Mouse (Mus musculus): ENCODE measurements at regions not wholly inside any gene's neighbourhood (a gene's known extent, or its start where the extent isn't known, plus 50 kb on each side); places are given as distances from the start of the nearest gene placed in this dataset.

DNA sequence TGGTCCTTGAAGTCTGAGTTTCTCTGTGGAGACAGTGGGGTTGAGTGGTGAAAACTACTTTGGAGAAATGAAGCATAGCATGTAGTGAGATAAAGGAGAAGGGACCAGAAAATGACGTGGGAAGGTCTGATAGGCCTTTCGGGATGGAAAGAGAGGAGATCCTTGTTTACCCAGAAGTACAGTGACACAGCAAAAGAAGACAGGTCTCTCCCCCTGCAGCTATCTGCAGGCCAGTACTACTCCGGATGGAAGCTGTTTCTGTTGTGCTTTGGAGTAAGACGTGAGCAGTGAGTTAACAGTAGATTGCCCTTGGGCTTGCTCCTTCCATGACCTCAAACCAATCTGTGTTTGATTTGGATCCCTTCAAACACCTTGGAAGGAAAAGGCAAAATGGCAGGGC is 1277.5 kb downstream of the Gsdmc2 start:
- H3K4me1 ChIP-seq = no peaks in the 10 kb centered on the region
- no peaks in the 10 kb centered on the region for H3K27me3 ChIP-seq (replicated peaks)
- no peak overlapping the region for H3K27ac ChIP-seq
- H3K4me3 ChIP-seq (replicated peaks) = no peak overlapping the region
- no peaks in the 10 kb centered on the region for H3K9me3 ChIP-seq
- H3K4me2 ChIP-seq = no peak overlapping the region
- no peak for ATAC-seq (ENCODE audit: insufficient read depth, low FRiP score, low read depth)
- WGBS = 80% methylated on average over 4 of the region's 4 CpGs
- no peaks in the 10 kb centered on the region for H3K36me3 ChIP-seq
- no peak overlapping the region for H3K9ac ChIP-seq

GRCm38 (mm10) chr15:62566106-62566511 is 1278.9 kb downstream of the Gsdmc2 start:
- H3K27ac ChIP-seq = no peak overlapping the region
- H3K36me3 ChIP-seq = no peaks in the 10 kb centered on the region
- no peak overlapping the region for H3K4me2 ChIP-seq
- H3K9me3 ChIP-seq = no peaks in the 10 kb centered on the region
- no peaks in the 10 kb centered on the region for H3K4me1 ChIP-seq
- no peak overlapping the region for H3K9ac ChIP-seq
- H3K4me3 ChIP-seq (replicated peaks) = no peak overlapping the region
- WGBS = 22% methylated on average over 7 of the region's 7 CpGs
- no peaks in the 10 kb centered on the region for H3K27me3 ChIP-seq (replicated peaks)
- no peak for ATAC-seq (ENCODE audit: insufficient read depth, low FRiP score, low read depth)

GRCm38 (mm10) chr15:62533233-62533632 is 1311.7 kb downstream of the Gsdmc2 start:
- Histone ChIP-seq H3K27ac (no peak overlapping the region), H3K4me1 (no peaks in the 10 kb centered on the region), H3K36me3 (no peaks in the 10 kb centered on the region), H3K9ac (no peak overlapping the region), H3K27me3 (replicated peaks) (no peaks in the 10 kb centered on the region), H3K9me3 (no peaks in the 10 kb centered on the region), H3K4me3 (replicated peaks) (no peak overlapping the region), H3K4me2 (no peak overlapping the region)
- 58% methylated on average over 2 of the region's 2 CpGs for WGBS
- no peak for ATAC-seq (ENCODE audit: insufficient read depth, low FRiP score, low read depth)

- H3K4me1 ChIP-seq = no peaks in the 10 kb centered on the region
- WGBS = 76% methylated on average over 3 of the region's 3 CpGs
- no peaks in the 10 kb centered on the region for H3K27me3 ChIP-seq (replicated peaks)
- H3K36me3 ChIP-seq = no peaks in the 10 kb centered on the region
- no peak for ATAC-seq (ENCODE audit: insufficient read depth, low FRiP score, low read depth)
- H3K9me3 ChIP-seq = no peaks in the 10 kb centered on the region
- no peak overlapping the region for H3K27ac ChIP-seq
- H3K4me2 ChIP-seq = no peak overlapping the region
- no peak overlapping the region for H3K9ac ChIP-seq
- H3K4me3 ChIP-seq (replicated peaks) = no peak overlapping the region
Observed at GRCm38 (mm10) chr15:62528975-62529374, 1316.0 kb downstream of the Gsdmc2 start.

GRCm38 (mm10) chr15:62524628-62525027 is 1320.3 kb downstream of the Gsdmc2 start:
- Histone ChIP-seq H3K27me3 (replicated peaks) (no peaks in the 10 kb centered on the region), H3K4me1 (no peaks in the 10 kb centered on the region), H3K9ac (no peak overlapping the region), H3K4me2 (no peak overlapping the region), H3K9me3 (no peaks in the 10 kb centered on the region), H3K27ac (no peak overlapping the region), H3K4me3 (replicated peaks) (no peak overlapping the region), H3K36me3 (no peaks in the 10 kb centered on the region)
- no peak for ATAC-seq (ENCODE audit: insufficient read depth, low FRiP score, low read depth)
- WGBS = 36% methylated on average over 2 of the region's 2 CpGs

- no peak for ATAC-seq (ENCODE audit: insufficient read depth, low FRiP score, low read depth)
- Histone ChIP-seq H3K9me3 (no peaks in the 10 kb centered on the region), H3K27me3 (replicated peaks) (no peaks in the 10 kb centered on the region), H3K27ac (no peak overlapping the region), H3K36me3 (no peaks in the 10 kb centered on the region), H3K4me2 (no peak overlapping the region), H3K4me3 (replicated peaks) (no peak overlapping the region), H3K4me1 (no peaks in the 10 kb centered on the region), H3K9ac (no peak overlapping the region)
- 48% methylated on average over 2 of the region's 2 CpGs for WGBS
Observed at GRCm38 (mm10) chr15:62524135-62524534, 1320.8 kb downstream of the Gsdmc2 start.

- no peak overlapping the region for H3K4me3 ChIP-seq (replicated peaks)
- H3K4me1 ChIP-seq = no peaks in the 10 kb centered on the region
- WGBS = 75% methylated on average over 1 of the region's 1 CpGs
- no peak for ATAC-seq (ENCODE audit: insufficient read depth, low FRiP score, low read depth)
- no peak overlapping the region for H3K27ac ChIP-seq
- no peaks in the 10 kb centered on the region for H3K27me3 ChIP-seq (replicated peaks)
- no peak overlapping the region for H3K9ac ChIP-seq
- no peak overlapping the region for H3K4me2 ChIP-seq
- no peaks in the 10 kb centered on the region for H3K9me3 ChIP-seq
- no peaks in the 10 kb centered on the region for H3K36me3 ChIP-seq
Observed at GRCm38 (mm10) chr15:62513462-62513861, 1331.5 kb downstream of the Gsdmc2 start.

DNA sequence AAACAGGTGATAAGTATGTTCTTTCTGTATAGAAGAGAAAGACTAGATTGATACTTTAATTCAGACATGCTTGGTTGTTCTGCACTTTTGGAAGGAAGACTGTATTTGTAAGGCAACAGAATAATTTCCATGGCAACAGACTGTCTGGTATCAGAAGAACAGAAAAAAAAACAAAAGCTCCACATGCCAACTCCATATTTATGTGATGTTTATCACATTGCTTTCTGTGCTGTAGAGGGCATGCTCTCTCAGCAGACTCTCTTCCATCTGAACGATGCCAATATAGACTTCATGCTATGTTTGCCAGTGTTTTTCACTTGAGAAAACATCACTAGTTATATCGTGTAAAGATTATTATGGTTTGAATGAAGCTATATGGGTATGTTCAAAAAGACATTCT is 1333.5 kb downstream of the Gsdmc2 start:
- no peak for ATAC-seq (ENCODE audit: insufficient read depth, low FRiP score, low read depth)
- Histone ChIP-seq H3K27me3 (replicated peaks) (no peaks in the 10 kb centered on the region), H3K27ac (no peak overlapping the region), H3K36me3 (no peaks in the 10 kb centered on the region), H3K4me3 (replicated peaks) (no peak overlapping the region), H3K9me3 (no peaks in the 10 kb centered on the region), H3K4me2 (no peak overlapping the region), H3K9ac (no peak overlapping the region), H3K4me1 (no peaks in the 10 kb centered on the region)
- WGBS = 85% methylated on average over 2 of the region's 2 CpGs

- 70% methylated on average over 3 of the region's 3 CpGs for WGBS
- no peak overlapping the region for H3K4me2 ChIP-seq
- no peak overlapping the region for H3K4me3 ChIP-seq (replicated peaks)
- ATAC-seq (ENCODE audit: insufficient read depth, low FRiP score, low read depth) = no peak
- H3K36me3 ChIP-seq = no peaks in the 10 kb centered on the region
- no peaks in the 10 kb centered on the region for H3K4me1 ChIP-seq
- H3K27me3 ChIP-seq (replicated peaks) = no peaks in the 10 kb centered on the region
- H3K27ac ChIP-seq = no peak overlapping the region
- no peaks in the 10 kb centered on the region for H3K9me3 ChIP-seq
- H3K9ac ChIP-seq = no peak overlapping the region
Observed at GRCm38 (mm10) chr15:62503866-62504265, 1341.1 kb downstream of the Gsdmc2 start.

DNA sequence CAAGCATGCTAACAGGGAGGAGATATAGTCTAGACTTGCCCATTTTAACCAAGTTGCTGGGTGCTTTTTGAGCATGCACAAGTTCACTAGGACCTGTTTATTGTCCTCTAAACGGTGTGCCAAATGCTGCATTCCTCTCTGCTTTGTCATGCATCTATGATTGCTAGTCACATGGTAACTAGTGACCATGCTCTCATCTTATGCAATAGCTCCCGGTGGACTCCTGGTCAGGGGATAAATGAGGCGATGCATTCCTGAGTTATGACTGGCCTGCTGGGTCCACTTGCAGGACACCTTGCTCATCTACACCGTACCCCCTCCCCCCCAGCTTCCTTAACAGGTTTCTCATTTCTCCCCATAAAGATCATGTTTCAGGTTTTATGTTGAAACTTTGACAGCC is 1344.0 kb downstream of the Gsdmc2 start:
- Histone ChIP-seq H3K4me3 (replicated peaks) (no peak overlapping the region), H3K9me3 (no peaks in the 10 kb centered on the region), H3K9ac (no peak overlapping the region), H3K27ac (no peak overlapping the region), H3K27me3 (replicated peaks) (no peaks in the 10 kb centered on the region), H3K4me2 (no peak overlapping the region), H3K36me3 (no peaks in the 10 kb centered on the region), H3K4me1 (no peaks in the 10 kb centered on the region)
- WGBS = 62% methylated on average over 4 of the region's 4 CpGs
- ATAC-seq (ENCODE audit: insufficient read depth, low FRiP score, low read depth) = no peak

DNA sequence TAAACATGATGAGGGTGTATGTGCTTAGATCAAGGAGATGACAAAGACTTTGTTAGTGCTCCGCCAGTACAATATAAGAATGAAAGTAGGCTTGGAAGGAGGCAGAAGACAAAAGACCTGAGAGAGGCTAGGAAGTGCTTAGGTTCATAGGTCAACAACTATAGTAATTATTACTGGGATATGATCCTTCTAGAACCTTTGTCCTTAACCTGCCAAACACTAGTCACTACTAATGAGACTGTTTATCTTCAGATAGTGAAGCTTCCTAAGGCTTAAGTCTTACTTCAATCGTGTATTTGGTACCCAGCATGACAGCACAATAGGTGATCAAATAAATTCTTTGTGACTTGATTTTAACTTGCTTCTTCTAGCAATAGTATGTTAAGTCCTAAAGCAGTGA is 1344.5 kb downstream of the Gsdmc2 start:
- no peak overlapping the region for H3K4me2 ChIP-seq
- H3K36me3 ChIP-seq = no peaks in the 10 kb centered on the region
- no peaks in the 10 kb centered on the region for H3K4me1 ChIP-seq
- 61% methylated on average over 2 of the region's 2 CpGs for WGBS
- H3K9me3 ChIP-seq = no peaks in the 10 kb centered on the region
- no peaks in the 10 kb centered on the region for H3K27me3 ChIP-seq (replicated peaks)
- H3K9ac ChIP-seq = no peak overlapping the region
- H3K27ac ChIP-seq = no peak overlapping the region
- no peak overlapping the region for H3K4me3 ChIP-seq (replicated peaks)
- ATAC-seq (ENCODE audit: insufficient read depth, low FRiP score, low read depth) = no peak

DNA sequence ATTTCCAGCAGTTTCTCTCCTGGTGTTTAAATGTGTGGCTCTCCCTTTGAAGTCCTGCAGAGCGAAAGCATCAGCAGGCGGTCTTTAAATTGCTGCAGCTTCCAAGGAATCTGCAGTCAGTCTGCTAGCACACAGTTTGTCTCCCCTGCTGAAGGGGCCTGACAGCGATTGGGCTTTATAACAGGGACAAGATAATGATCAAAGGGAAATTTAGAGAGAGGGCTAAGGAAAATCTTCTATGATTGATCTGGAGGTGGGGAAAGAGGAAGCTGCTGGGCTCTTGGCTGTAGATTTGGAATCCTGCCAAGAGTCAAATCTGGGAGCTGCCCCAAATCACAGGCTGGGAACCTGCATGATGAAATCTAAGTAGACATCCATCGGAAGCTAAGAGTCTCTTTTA is 1348.8 kb downstream of the Gsdmc2 start:
- no peak for ATAC-seq (ENCODE audit: insufficient read depth, low FRiP score, low read depth)
- Histone ChIP-seq H3K9me3 (no peaks in the 10 kb centered on the region), H3K4me3 (replicated peaks) (no peak overlapping the region), H3K27ac (no peak overlapping the region), H3K4me2 (no peak overlapping the region), H3K4me1 (no peaks in the 10 kb centered on the region), H3K36me3 (no peaks in the 10 kb centered on the region), H3K27me3 (replicated peaks) (no peaks in the 10 kb centered on the region), H3K9ac (no peak overlapping the region)
- 27% methylated on average over 4 of the region's 4 CpGs for WGBS

DNA sequence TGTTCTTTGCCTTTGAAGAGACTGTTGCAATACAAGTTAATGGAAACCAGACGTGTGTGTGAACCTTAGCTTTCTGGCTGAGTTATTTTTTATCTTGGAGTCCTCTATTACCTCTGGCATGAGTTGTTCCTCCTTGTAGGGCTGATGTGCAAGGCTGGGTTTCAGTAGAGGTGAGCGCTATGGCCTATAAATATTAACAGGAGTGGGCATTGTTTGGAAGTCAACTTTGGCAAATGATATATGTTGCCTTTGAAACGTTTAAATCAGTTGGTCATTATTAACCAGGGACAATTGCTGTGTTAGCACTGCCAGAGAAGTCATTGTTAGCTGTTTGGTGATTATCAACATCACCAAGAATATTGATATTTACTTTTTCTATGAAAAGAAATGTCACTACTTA is 1352.6 kb downstream of the Gsdmc2 start:
- H3K9me3 ChIP-seq = no peaks in the 10 kb centered on the region
- no peak overlapping the region for H3K4me2 ChIP-seq
- no peak overlapping the region for H3K9ac ChIP-seq
- H3K27ac ChIP-seq = no peak overlapping the region
- H3K36me3 ChIP-seq = no peaks in the 10 kb centered on the region
- 49% methylated on average over 3 of the region's 3 CpGs for WGBS
- H3K27me3 ChIP-seq (replicated peaks) = no peaks in the 10 kb centered on the region
- H3K4me1 ChIP-seq = no peaks in the 10 kb centered on the region
- ATAC-seq (ENCODE audit: insufficient read depth, low FRiP score, low read depth) = no peak
- H3K4me3 ChIP-seq (replicated peaks) = no peak overlapping the region
